8 mouse cellular contexts compared by ENCODE assay signal in genomic region chr1:155098486-155099279, GRCm38 (mm10). TPM values are rescaled to one million over a fixed set of nuclear protein-coding genes. Genes with fewer than 3 reads are reported as not detected.
DNase-seq lines count a peak whose midpoint lies in the region; ATAC-seq and TF ChIP-seq lines count a peak whose summit lies in the region.

No protein-coding gene starts in this region.

- TF ChIP-seq CTCF in hindbrain, postnatal 0 days (IDR thresholded peaks at IDR 0.05; ENCODE audit: low read depth): no peak

- peak overlapping the region; percentile 65 for H3K4me3 ChIP-seq in hindbrain, postnatal 0 days (ENCODE audit: low read length)
- H3K4me3 ChIP-seq in limb, embryonic 12.5 days (replicated peaks): peak overlapping the region; percentile 99
- H3K4me3 ChIP-seq in midbrain, embryonic 14.5 days (replicated peaks; ENCODE audit: low read depth, low read length): peak overlapping the region; percentile 95

- peak overlapping the region; percentile 78 for H3K4me2 ChIP-seq in hindbrain, postnatal 0 days (ENCODE audit: low read depth, low read length)
- peak overlapping the region; percentile 81 for H3K4me2 ChIP-seq in limb, embryonic 12.5 days
- peak overlapping the region; percentile 56 for H3K4me2 ChIP-seq in midbrain, embryonic 14.5 days (ENCODE audit: low read length)

- H3K4me1 ChIP-seq in hindbrain, postnatal 0 days (ENCODE audit: insufficient read depth, low read length): no peaks in the 10 kb centered on the region; the same call in 1 of the 2 replicates
- peaks cover 31% of the 10 kb centered on the region for H3K4me1 ChIP-seq in limb, embryonic 12.5 days (replicated peaks)
- H3K4me1 ChIP-seq in midbrain, embryonic 14.5 days (ENCODE audit: control insufficient read depth, insufficient read depth, low read length): peaks cover 22% of the 10 kb centered on the region

- no peak for DNase-seq in frontal cortex, postnatal 25 days (ENCODE audit: low spot score in 2 of 2)
- peak; percentile 49 to 64 for DNase-seq in cerebellum, adult 18-20 months
- DNase-seq in gastrocnemius, adult 8-10 months (ENCODE audit: low spot score in 2 of 2): peak; percentile 22 to 30
- DNase-seq in hindbrain, postnatal 0 days (ENCODE audit: low spot score): peak; percentile 68
- DNase-seq in midbrain, embryonic 14.5 days: peak; percentile 76
- DNase-seq in spleen, postnatal 36 days (ENCODE audit: low spot score in 2 of 2): peak; percentile 62 to 69

- no peaks in the 10 kb centered on the region for H3K9me3 ChIP-seq in hindbrain, postnatal 0 days (ENCODE audit: low read length)
- H3K9me3 ChIP-seq in limb, embryonic 12.5 days: no peaks in the 10 kb centered on the region
- H3K9me3 ChIP-seq in midbrain, embryonic 14.5 days (ENCODE audit: control insufficient read depth, low read length): no peaks in the 10 kb centered on the region

- no peaks in the 10 kb centered on the region for H3K36me3 ChIP-seq in hindbrain, postnatal 0 days (ENCODE audit: insufficient read depth, low read length)
- no peaks in the 10 kb centered on the region for H3K36me3 ChIP-seq in limb, embryonic 12.5 days
- no peaks in the 10 kb centered on the region for H3K36me3 ChIP-seq in midbrain, embryonic 14.5 days (ENCODE audit: control insufficient read depth, insufficient read depth, low read length)

- H3K27ac ChIP-seq in hindbrain, postnatal 0 days: peak overlapping the region; percentile 90
- peak overlapping the region; percentile 87 for H3K27ac ChIP-seq in limb, embryonic 12.5 days
- peak overlapping the region; percentile 88 for H3K27ac ChIP-seq in midbrain, embryonic 14.5 days (replicated peaks; ENCODE audit: low read depth, low read length)

- peak overlapping the region; percentile 85 for H3K9ac ChIP-seq in hindbrain, postnatal 0 days (replicated peaks; ENCODE audit: low read length)
- peak overlapping the region; percentile 99 for H3K9ac ChIP-seq in limb, embryonic 12.5 days (replicated peaks)
- peak overlapping the region; percentile 99 for H3K9ac ChIP-seq in midbrain, embryonic 14.5 days (replicated peaks; ENCODE audit: low read length)

- ATAC-seq in frontal cortex, adult (ENCODE audit: low TSS enrichment): peak; percentile 44
- peak; percentile 42 for ATAC-seq in hindbrain, postnatal 0 days
- peak; percentile 56 for ATAC-seq in limb, embryonic 12.5 days (ENCODE audit: insufficient number of reproducible peaks, insufficient read depth, low FRiP score, low TSS enrichment, low read depth)
- ATAC-seq in midbrain, embryonic 14.5 days (ENCODE audit: low FRiP score, low TSS enrichment): peak; percentile 51

- no peaks in the 10 kb centered on the region for H3K27me3 ChIP-seq in hindbrain, postnatal 0 days (ENCODE audit: insufficient read depth, low read length)
- H3K27me3 ChIP-seq in limb, embryonic 12.5 days: no peaks in the 10 kb centered on the region
- H3K27me3 ChIP-seq in midbrain, embryonic 14.5 days (ENCODE audit: control insufficient read depth, insufficient read depth, low read length): no peaks in the 10 kb centered on the region

- WGBS in hindbrain, postnatal 0 days: under 1% methylated on average over 86 of the region's 93 CpGs
- under 1% methylated on average over 91 of the region's 93 CpGs for WGBS in limb, embryonic 12.5 days
- under 1% methylated on average over 86 of the region's 93 CpGs for WGBS in midbrain, embryonic 14.5 days

RNA-seq across cellular contexts. Expression of gene Ier5, which starts 0.8 kb away (rescaled TPM):
- 1 to 10 TPM; 4.7 to 9.9 (median 6.4) TPM for total RNA-seq in gastrocnemius, adult 8-10 months (2022)
- 51.4 and 60.5 TPM in 2 replicates for total RNA-seq in hindbrain, postnatal 0 days (2014; rRNA removed)
- 5.2 and 5.7 TPM in 2 replicates for polyA plus RNA-seq in hindbrain, postnatal 0 days (2015; fragmentation: Nextera tagmentation; extraction: Ambion mirVana)
- 15.8 and 16.1 TPM in 2 replicates for polyA plus RNA-seq in limb, embryonic 12.5 days (2016; fragmentation: Nextera tagmentation; extraction: Ambion mirVana)
- 13.4 TPM in 2 replicates for polyA plus RNA-seq in midbrain, embryonic 14.5 days (2014; fragmentation: Nextera tagmentation; extraction: Ambion mirVana)

RNA-seq across cellular contexts. Expression of gene Mr1, which starts 47.9 kb away (rescaled TPM):
- total RNA-seq in gastrocnemius, adult 8-10 months (2022): 10 to 100 TPM; 12.4 to 16.1 (median 13.3) TPM
- 4.7 and 8.4 TPM in 2 replicates for total RNA-seq in hindbrain, postnatal 0 days (2014; rRNA removed)
- 2.7 and 3.0 TPM in 2 replicates for polyA plus RNA-seq in hindbrain, postnatal 0 days (2015; fragmentation: Nextera tagmentation; extraction: Ambion mirVana)
- polyA plus RNA-seq in limb, embryonic 12.5 days (2016; fragmentation: Nextera tagmentation; extraction: Ambion mirVana): 4.0 and 5.0 TPM in 2 replicates
- polyA plus RNA-seq in midbrain, embryonic 14.5 days (2014; fragmentation: Nextera tagmentation; extraction: Ambion mirVana): 0.47 and 1.1 TPM in 2 replicates

RNA-seq across cellular contexts. Expression of gene Stx6, which starts 59.8 kb away (rescaled TPM):
- total RNA-seq in gastrocnemius, adult 8-10 months (2022): 10 to 100 TPM; 12.1 to 14.6 (median 13.0) TPM
- 77.1 and 84.2 TPM in 2 replicates for total RNA-seq in hindbrain, postnatal 0 days (2014; rRNA removed)
- 81.2 and 82.2 TPM in 2 replicates for polyA plus RNA-seq in hindbrain, postnatal 0 days (2015; fragmentation: Nextera tagmentation; extraction: Ambion mirVana)
- 112 and 113 TPM in 2 replicates for polyA plus RNA-seq in limb, embryonic 12.5 days (2016; fragmentation: Nextera tagmentation; extraction: Ambion mirVana)
- 121 and 124 TPM in 2 replicates for polyA plus RNA-seq in midbrain, embryonic 14.5 days (2014; fragmentation: Nextera tagmentation; extraction: Ambion mirVana)

Comparison
In these comparisons a context has a peak if more than half of its experiments do, and no peak if none do; other contexts are left out.
1. DNase-seq: peak in cerebellum, adult 18-20 months (2 of 2), gastrocnemius, adult 8-10 months (2 of 2), hindbrain, postnatal 0 days (single experiment), midbrain, embryonic 14.5 days (single experiment) and spleen, postnatal 36 days (2 of 2); none in frontal cortex, postnatal 25 days (0 of 2).
2. Peak in every context shown above with its lines, with median percentiles within 50 percentile points of each other: ATAC-seq, H3K27ac ChIP-seq, H3K4me2 ChIP-seq, H3K4me3 ChIP-seq and H3K9ac ChIP-seq.